Mouse (Mus musculus): ENCODE data around the gene Tfap2c. TPM values are rescaled to one million over a fixed set of nuclear protein-coding genes. Genes with fewer than 3 reads are reported as not detected.

Tfap2c gene
- polyA plus RNA-seq, 1 experiment from 2014 or later, result 5.9 TPM

DNA sequence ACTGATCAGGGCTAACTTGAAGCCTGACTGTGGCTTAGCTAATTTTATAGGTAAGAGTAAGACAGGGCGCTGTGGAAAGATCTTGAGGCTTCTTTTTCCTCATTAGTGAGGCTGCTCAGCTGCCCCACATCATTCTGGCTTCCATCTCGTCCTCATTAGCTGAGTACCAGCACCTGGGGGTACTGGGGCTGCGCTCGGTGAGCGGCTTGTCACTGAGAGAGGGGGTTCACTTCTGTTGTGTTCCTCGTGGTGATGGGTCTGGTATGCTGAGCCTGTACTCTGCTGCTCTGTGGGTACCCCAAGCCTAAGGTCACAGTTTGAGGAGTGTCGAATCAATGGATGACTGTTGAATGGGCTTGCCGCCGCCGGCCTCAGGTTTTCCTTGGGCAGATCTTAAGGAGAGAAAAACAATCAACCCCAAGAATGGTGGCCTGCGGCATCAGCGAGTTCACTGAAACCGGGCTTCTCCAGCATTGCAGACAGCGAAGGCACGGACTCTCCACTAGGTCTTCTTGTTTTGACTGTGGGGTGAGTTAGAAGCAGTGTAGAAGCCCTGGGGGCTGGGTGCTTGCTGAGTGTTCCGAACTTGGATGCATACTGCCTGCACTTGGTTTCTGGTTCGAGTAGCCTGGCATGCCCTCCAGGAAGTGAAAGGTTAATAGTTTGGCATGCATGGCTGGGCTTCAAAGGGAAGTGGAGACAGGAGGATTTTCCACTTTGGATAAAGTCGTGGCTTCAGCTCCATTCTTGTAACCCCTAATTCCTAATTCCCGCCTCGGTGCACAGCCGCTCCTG is 9.5 kb downstream of the Tfap2c start:
- H3K9me3 ChIP-seq (ENCODE audit: control insufficient read depth, low read length), result no peaks in the 10 kb centered on the region
- H3K36me3 ChIP-seq (ENCODE audit: control insufficient read depth, insufficient read depth, low read length), result no peaks in the 10 kb centered on the region
- H3K27ac ChIP-seq (replicated peaks; ENCODE audit: low read depth, low read length), result no peak overlapping the region
- 45% methylated on average over 21 of the region's 21 CpGs for WGBS
- no peak overlapping the region for H3K9ac ChIP-seq (ENCODE audit: low read length)
- no peak for DNase-seq (ENCODE audit: low spot score)
- no peak overlapping the region; the same call in 1 of the 2 replicates for H3K4me2 ChIP-seq (ENCODE audit: low read depth, severe bottlenecking)
- no peak for ATAC-seq (ENCODE audit: insufficient number of reproducible peaks, low FRiP score, low TSS enrichment, low read depth)
- peaks cover 19% of the 10 kb centered on the region for H3K4me1 ChIP-seq (ENCODE audit: control insufficient read depth, insufficient read depth, low read length)
- no peaks in the 10 kb centered on the region for H3K27me3 ChIP-seq (ENCODE audit: control insufficient read depth, insufficient read depth, low read length)
- H3K4me3 ChIP-seq (ENCODE audit: low read depth, low read length), result no peak overlapping the region

DNA sequence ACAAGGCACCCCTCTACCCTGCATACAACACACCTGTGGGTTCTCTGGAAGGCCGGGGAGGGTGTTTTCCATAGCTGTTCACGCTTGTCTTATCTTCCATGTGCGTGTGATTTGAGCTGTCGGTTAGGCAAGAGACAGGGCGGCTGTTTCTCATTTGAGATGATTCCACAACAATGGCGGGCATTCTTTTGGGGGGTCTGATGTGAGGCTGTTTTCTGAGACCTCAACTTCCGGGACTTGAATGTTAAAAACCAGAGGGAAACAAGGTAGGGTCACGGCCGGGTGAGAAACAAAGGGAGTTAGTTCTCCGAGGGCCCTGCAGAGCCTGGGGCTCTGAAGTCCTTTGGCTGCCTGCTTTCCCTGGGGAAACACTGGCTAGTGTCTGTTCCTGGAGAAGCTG is 11.6 kb downstream of the Tfap2c start:
- H3K27me3 ChIP-seq (ENCODE audit: control insufficient read depth, insufficient read depth, low read length), result no peaks in the 10 kb centered on the region
- peaks cover 14% of the 10 kb centered on the region for H3K4me1 ChIP-seq (ENCODE audit: control insufficient read depth, insufficient read depth, low read length)
- H3K4me3 ChIP-seq (ENCODE audit: low read depth, low read length), result no peak overlapping the region
- no peak for DNase-seq (ENCODE audit: low spot score)
- no peak for ATAC-seq (ENCODE audit: insufficient number of reproducible peaks, low FRiP score, low TSS enrichment, low read depth)
- H3K9me3 ChIP-seq (ENCODE audit: control insufficient read depth, low read length), result no peaks in the 10 kb centered on the region
- H3K9ac ChIP-seq (ENCODE audit: low read length), result no peak overlapping the region
- no peak overlapping the region for H3K4me2 ChIP-seq (ENCODE audit: low read depth, severe bottlenecking)
- H3K36me3 ChIP-seq (ENCODE audit: control insufficient read depth, insufficient read depth, low read length), result no peaks in the 10 kb centered on the region
- WGBS, result 40% methylated on average over 10 of the region's 10 CpGs
- no peak overlapping the region for H3K27ac ChIP-seq (replicated peaks; ENCODE audit: low read depth, low read length)

DNA sequence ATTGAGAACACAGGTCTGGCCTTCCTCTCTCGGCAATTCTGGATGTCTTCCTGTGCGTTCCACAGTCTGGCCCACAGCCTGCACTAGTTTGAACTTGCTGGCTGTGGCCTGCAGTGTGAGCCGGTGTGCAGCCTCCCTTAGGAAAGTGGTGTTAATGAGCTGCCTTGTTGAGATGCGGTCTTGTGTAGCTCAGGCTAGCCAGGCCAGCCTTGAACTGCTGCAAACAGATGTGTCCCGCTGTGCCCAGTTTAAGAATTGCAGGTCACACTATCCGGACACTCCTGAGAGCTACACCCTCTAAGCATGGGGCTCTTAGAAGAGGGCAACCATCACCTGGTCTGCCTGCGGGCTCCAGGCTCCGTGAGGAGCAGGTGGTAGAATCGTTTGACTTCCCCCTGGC is 18.4 kb downstream of the Tfap2c start:
- Histone ChIP-seq H3K27ac (replicated peaks; ENCODE audit: low read depth, low read length) (no peak overlapping the region), H3K9me3 (ENCODE audit: control insufficient read depth, low read length) (no peaks in the 10 kb centered on the region), H3K9ac (ENCODE audit: low read length) (no peak overlapping the region), H3K27me3 (ENCODE audit: control insufficient read depth, insufficient read depth, low read length) (no peaks in the 10 kb centered on the region), H3K4me3 (ENCODE audit: low read depth, low read length) (no peak overlapping the region), H3K4me1 (ENCODE audit: control insufficient read depth, insufficient read depth, low read length) (0 out of 2 replicates have a peak, but pooled peaks cover 2% of the 10 kb centered on the region), H3K36me3 (ENCODE audit: control insufficient read depth, insufficient read depth, low read length) (no peaks in the 10 kb centered on the region), H3K4me2 (ENCODE audit: low read depth, severe bottlenecking) (no peak overlapping the region)
- DNase-seq (ENCODE audit: low spot score) (no peak), ATAC-seq (ENCODE audit: insufficient number of reproducible peaks, low FRiP score, low TSS enrichment, low read depth) (no peak)
- WGBS, result 75% methylated on average over 9 of the region's 9 CpGs

DNA sequence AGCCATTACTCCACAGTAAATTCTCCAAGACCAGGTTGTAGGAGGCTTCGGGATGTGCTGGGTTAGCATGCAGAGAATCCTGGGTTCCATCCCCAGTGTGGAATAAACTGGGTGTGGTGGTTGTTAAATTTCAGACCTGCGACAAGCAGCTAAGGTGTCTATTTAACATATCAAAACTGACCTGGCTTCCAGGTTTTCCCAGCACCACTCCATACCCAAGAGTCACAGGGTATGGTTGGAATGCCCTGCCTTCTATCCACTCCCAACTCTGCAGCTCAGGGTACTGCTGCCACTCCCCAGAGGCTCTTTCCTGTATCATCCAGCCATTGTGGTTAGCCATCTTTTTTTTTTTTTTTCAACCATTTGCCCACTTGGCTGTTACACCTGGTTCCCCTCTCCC is 19.1 kb downstream of the Tfap2c start:
- Histone ChIP-seq H3K27ac (replicated peaks; ENCODE audit: low read depth, low read length) (no peak overlapping the region), H3K4me3 (ENCODE audit: low read depth, low read length) (no peak overlapping the region), H3K4me2 (ENCODE audit: low read depth, severe bottlenecking) (no peak overlapping the region), H3K9ac (ENCODE audit: low read length) (no peak overlapping the region), H3K4me1 (ENCODE audit: control insufficient read depth, insufficient read depth, low read length) (0 out of 2 replicates have a peak, but pooled peaks cover 2% of the 10 kb centered on the region), H3K36me3 (ENCODE audit: control insufficient read depth, insufficient read depth, low read length) (no peaks in the 10 kb centered on the region), H3K9me3 (ENCODE audit: control insufficient read depth, low read length) (no peaks in the 10 kb centered on the region), H3K27me3 (ENCODE audit: control insufficient read depth, insufficient read depth, low read length) (no peaks in the 10 kb centered on the region)
- ATAC-seq (ENCODE audit: insufficient number of reproducible peaks, low FRiP score, low TSS enrichment, low read depth) (no peak), DNase-seq (ENCODE audit: low spot score) (no peak)
- 85% methylated on average over 2 of the region's 2 CpGs for WGBS

DNA sequence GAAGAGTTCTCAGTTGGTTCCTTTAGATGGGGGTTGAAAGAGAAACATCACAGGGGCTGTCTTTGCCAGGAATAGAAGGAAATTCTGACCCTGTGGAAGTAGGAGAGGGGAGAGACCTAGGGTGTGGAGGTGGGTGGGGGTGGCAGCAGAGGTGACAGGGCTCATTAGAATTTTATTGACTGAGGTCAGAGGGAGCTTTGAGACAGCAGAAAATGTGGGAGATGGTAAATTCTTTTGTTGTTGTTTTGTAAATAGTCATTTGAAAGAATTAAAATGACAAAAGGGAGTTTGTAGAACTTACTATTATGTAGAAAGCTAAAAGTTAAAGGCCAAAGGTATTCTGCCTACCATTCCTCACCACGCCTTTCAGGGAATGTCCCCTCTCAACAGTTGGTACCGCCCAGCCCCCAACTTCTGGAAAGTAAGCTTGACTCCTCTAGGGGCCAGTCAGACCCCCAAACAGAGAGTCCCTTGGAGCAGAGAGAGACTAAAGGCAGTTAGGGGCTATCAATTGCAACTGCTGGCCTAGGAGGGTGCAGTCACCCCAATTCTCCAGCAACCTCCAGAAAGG is 27.9 kb downstream of the Tfap2c start:
- no peaks in the 10 kb centered on the region for H3K36me3 ChIP-seq (ENCODE audit: control insufficient read depth, insufficient read depth, low read length)
- no peak overlapping the region for H3K9ac ChIP-seq (ENCODE audit: low read length)
- no peak for DNase-seq (ENCODE audit: low spot score)
- 29% methylated on average over 2 of the region's 2 CpGs for WGBS
- no peaks in the 10 kb centered on the region for H3K4me1 ChIP-seq (ENCODE audit: control insufficient read depth, insufficient read depth, low read length)
- no peak overlapping the region for H3K4me2 ChIP-seq (ENCODE audit: low read depth, severe bottlenecking)
- no peaks in the 10 kb centered on the region for H3K9me3 ChIP-seq (ENCODE audit: control insufficient read depth, low read length)
- no peaks in the 10 kb centered on the region for H3K27me3 ChIP-seq (ENCODE audit: control insufficient read depth, insufficient read depth, low read length)
- no peak for ATAC-seq (ENCODE audit: insufficient number of reproducible peaks, low FRiP score, low TSS enrichment, low read depth)
- no peak overlapping the region for H3K27ac ChIP-seq (replicated peaks; ENCODE audit: low read depth, low read length)
- H3K4me3 ChIP-seq (ENCODE audit: low read depth, low read length), result no peak overlapping the region

DNA sequence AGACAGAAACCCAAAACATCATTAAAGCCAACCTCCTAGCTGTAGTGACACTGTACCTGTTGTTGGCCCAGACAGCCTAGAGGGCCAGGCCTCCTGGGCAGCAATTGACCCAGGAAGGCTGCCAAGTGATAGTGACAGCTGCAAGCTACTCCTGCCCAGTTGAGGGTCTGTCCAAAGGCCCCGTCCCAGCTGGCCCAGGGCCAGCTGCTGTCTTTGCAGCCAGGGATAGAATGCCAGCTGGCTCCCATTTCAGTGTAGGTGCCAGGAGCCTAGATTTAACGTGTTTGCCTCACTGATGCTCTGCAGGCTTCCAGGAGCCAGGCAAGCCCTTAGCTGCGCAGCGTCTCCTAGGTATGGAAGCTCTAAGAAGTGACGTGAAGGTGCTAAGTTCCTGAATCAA is 29.8 kb downstream of the Tfap2c start:
- no peak for DNase-seq (ENCODE audit: low spot score)
- no peak for ATAC-seq (ENCODE audit: insufficient number of reproducible peaks, low FRiP score, low TSS enrichment, low read depth)
- Histone ChIP-seq H3K4me3 (ENCODE audit: low read depth, low read length) (no peak overlapping the region), H3K9ac (ENCODE audit: low read length) (no peak overlapping the region), H3K9me3 (ENCODE audit: control insufficient read depth, low read length) (no peaks in the 10 kb centered on the region), H3K4me2 (ENCODE audit: low read depth, severe bottlenecking) (no peak overlapping the region), H3K27ac (replicated peaks; ENCODE audit: low read depth, low read length) (no peak overlapping the region), H3K4me1 (ENCODE audit: control insufficient read depth, insufficient read depth, low read length) (no peaks in the 10 kb centered on the region), H3K27me3 (ENCODE audit: control insufficient read depth, insufficient read depth, low read length) (no peaks in the 10 kb centered on the region), H3K36me3 (ENCODE audit: control insufficient read depth, insufficient read depth, low read length) (no peaks in the 10 kb centered on the region)
- 68% methylated on average over 5 of the region's 5 CpGs for WGBS

DNA sequence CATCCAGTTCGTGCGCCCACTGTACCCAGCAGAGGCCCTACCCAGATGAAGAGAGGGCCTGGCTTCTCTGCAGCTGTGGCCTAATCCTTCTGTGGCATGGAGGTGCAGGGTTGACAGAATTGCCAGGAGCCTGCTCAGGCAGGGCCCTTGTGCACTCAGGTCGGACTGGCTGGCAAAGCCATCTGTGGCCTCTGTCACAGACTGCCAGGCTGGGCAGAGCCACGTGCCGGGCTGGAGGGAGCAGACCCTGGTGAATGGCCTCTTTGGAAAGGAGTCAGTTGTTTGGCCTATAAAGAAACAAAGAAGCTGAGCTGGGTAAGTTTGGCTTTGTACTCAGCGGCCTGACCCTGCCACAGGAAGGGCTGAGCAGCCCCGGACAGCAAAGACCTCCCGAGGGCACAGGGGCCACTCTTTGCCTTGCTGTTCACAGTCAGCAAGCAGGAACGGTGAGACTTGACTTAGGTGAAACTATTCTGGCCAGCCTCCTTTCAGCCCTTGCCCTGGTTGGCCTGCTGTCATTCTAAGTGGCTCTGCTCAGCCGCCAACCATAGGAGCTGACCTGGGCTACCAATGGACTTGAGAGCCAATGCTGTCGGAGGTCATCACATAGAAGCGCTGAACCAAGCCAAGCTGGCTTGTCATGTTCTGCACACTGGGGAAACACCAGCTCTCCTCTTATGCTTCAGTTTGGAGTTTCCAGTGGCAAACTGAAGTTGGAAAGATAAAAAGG is 31.3 kb downstream of the Tfap2c start:
- no peaks in the 10 kb centered on the region for H3K4me1 ChIP-seq (ENCODE audit: control insufficient read depth, insufficient read depth, low read length)
- no peaks in the 10 kb centered on the region for H3K9me3 ChIP-seq (ENCODE audit: control insufficient read depth, low read length)
- 78% methylated on average over 12 of the region's 12 CpGs for WGBS
- H3K36me3 ChIP-seq (ENCODE audit: control insufficient read depth, insufficient read depth, low read length), result no peaks in the 10 kb centered on the region
- no peak overlapping the region for H3K9ac ChIP-seq (ENCODE audit: low read length)
- H3K27ac ChIP-seq (replicated peaks; ENCODE audit: low read depth, low read length), result no peak overlapping the region
- no peaks in the 10 kb centered on the region for H3K27me3 ChIP-seq (ENCODE audit: control insufficient read depth, insufficient read depth, low read length)
- ATAC-seq (ENCODE audit: insufficient number of reproducible peaks, low FRiP score, low TSS enrichment, low read depth), result no peak
- no peak overlapping the region for H3K4me3 ChIP-seq (ENCODE audit: low read depth, low read length)
- DNase-seq (ENCODE audit: low spot score), result no peak
- H3K4me2 ChIP-seq (ENCODE audit: low read depth, severe bottlenecking), result no peak overlapping the region

DNA sequence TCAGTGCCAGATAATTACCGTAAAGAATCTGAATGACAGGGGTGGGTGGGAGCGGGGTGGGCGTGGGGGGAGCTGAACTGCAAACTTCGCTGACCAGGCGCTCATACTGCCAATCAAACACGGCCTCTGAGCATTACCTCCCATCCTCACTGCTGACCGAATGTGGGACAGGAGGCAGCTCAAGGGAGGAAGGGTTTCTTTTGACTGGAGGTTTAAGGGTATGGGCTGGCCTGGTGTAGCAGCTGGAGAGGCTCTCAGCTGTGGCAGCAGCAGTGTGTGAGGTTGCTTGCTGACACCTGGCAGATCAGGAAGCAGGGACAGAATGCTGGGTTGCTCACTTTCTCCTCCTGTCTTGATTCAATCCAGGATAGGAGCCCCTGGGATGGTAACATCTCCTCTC is 33.9 kb downstream of the Tfap2c start:
- Histone ChIP-seq H3K27me3 (ENCODE audit: control insufficient read depth, insufficient read depth, low read length) (no peaks in the 10 kb centered on the region), H3K4me1 (ENCODE audit: control insufficient read depth, insufficient read depth, low read length) (no peaks in the 10 kb centered on the region), H3K4me3 (ENCODE audit: low read depth, low read length) (no peak overlapping the region), H3K4me2 (ENCODE audit: low read depth, severe bottlenecking) (no peak overlapping the region), H3K9ac (ENCODE audit: low read length) (no peak overlapping the region), H3K36me3 (ENCODE audit: control insufficient read depth, insufficient read depth, low read length) (no peaks in the 10 kb centered on the region), H3K27ac (replicated peaks; ENCODE audit: low read depth, low read length) (no peak overlapping the region), H3K9me3 (ENCODE audit: control insufficient read depth, low read length) (no peaks in the 10 kb centered on the region)
- 27% methylated on average over 7 of the region's 7 CpGs for whole genome bisulfite sequencing
- ATAC-seq (ENCODE audit: insufficient number of reproducible peaks, low FRiP score, low TSS enrichment, low read depth) (no peak), DNase-seq (ENCODE audit: low spot score) (no peak)

Data from limb, embryonic 11.5 days (tissue).